Comparison of ENCODE assay signal across 15 mouse cellular contexts in genomic region chr4:55008616-55009015, GRCm38 (mm10).
"Had no signal": no experiment of that assay in that cellular context is flagged by ENCODE, and none has a peak within 500 bp of the region (broad histone marks: within the 10 kb centered on the region; RNA-seq: fewer than 3 reads in every experiment).

No protein-coding gene starts in this region.

- DNase-seq: cerebellum, adult 9-10 months; cerebellum, adult 9-11 months; cerebellum, postnatal 10 days; cerebellum, postnatal 14 days; cerebellum, postnatal 25 days; cerebellum, postnatal 36 days; embryo, embryonic 11 days; forebrain, postnatal 0 days; gastrocnemius, adult 2 months; gastrocnemius, postnatal 10 days; gastrocnemius, postnatal 14 days; gastrocnemius, postnatal 25 days; gastrocnemius, postnatal 36 days; heart, adult 18-20 months; heart, adult 2 months had no signal
